Mouse (Mus musculus) neural tube, embryonic 14.5 days (tissue): ENCODE measurements around the gene Fbxw7. TPM values are rescaled to one million over a fixed set of nuclear protein-coding genes. Genes with fewer than 3 reads are reported as not detected.

Experiments used
- ATAC-seq: fragments of 200-750 bp; cut with Nextera tagmentation; 2 replicates; pipeline ENCODE4 v1.8.0; 2017; ENCODE audit warnings: low read depth, mild to moderate bottlenecking, moderate TSS enrichment, moderate library complexity
- H3K27ac ChIP-seq: fragments of 300-500 bp; sonication (generic); 2 replicates; pipeline ENCODE4 v1.5.1; 2014; ENCODE audit warnings: low read depth, mild to moderate bottlenecking, control low read depth, low read length, moderate library complexity, mixed read lengths
- H3K27me3 ChIP-seq: fragments of 300-500 bp; sonication (generic); 2 replicates; pipeline ENCODE4 v1.6.1; 2014; ENCODE audit warnings: low read length; ENCODE audit not compliant: control insufficient read depth, insufficient read depth
- H3K36me3 ChIP-seq: fragments of 300-500 bp; sonication (generic); 2 replicates; pipeline ENCODE4 v1.6.1; 2014; ENCODE audit warnings: low read length, mixed read lengths; ENCODE audit not compliant: control insufficient read depth, insufficient read depth
- H3K4me1 ChIP-seq: fragments of 300-500 bp; sonication (generic); 2 replicates; pipeline ENCODE4 v1.6.1; 2014; ENCODE audit warnings: low read length; ENCODE audit not compliant: control insufficient read depth, insufficient read depth
- H3K4me2 ChIP-seq: fragments of 300-500 bp; sonication (generic); 2 replicates; pipeline ENCODE4 v1.6.1; 2014; ENCODE audit warnings: mild to moderate bottlenecking, low read depth, low read length, control low read depth
- H3K4me3 ChIP-seq: fragments of 300-500 bp; sonication (generic); 2 replicates; pipeline ENCODE4 v1.5.1; 2014; ENCODE audit warnings: low read depth, low read length, control low read depth, mixed read lengths
- H3K9ac ChIP-seq: fragments of 300-500 bp; sonication (generic); replicated peaks from 2 replicates; pipeline ENCODE4 v1.6.1; 2014; ENCODE audit warnings: low read depth, mild to moderate bottlenecking, control low read depth, low read length, mixed read lengths
- H3K9me3 ChIP-seq: fragments of 300-500 bp; sonication (generic); 2 replicates; pipeline ENCODE4 v1.6.1; 2016; ENCODE audit warnings: low read length; ENCODE audit not compliant: control insufficient read depth
- WGBS: fragments of 180-500 bp; shearing (Covaris S2); extraction: QIAGEN DNeasy Blood & Tissue Kit; methylation state at CpG from one replicate; pipeline ENCODE4 v1.1.7; 2014; 5-methylcytosine and 5-hydroxymethylcytosine counted together
- polyA plus RNA-seq: library from polyadenylated mRNA; unstranded; fragments of >200 nt; fragmentation: Nextera tagmentation; extraction: Ambion mirVana; gene quantifications from 2 replicates; pipeline ENCODE4 v1.2.1, GENCODE M21; 2014

The Fbxw7 gene
- polyA plus RNA-seq, 1 experiment from 2014 or later: 62.8 TPM

DNA sequence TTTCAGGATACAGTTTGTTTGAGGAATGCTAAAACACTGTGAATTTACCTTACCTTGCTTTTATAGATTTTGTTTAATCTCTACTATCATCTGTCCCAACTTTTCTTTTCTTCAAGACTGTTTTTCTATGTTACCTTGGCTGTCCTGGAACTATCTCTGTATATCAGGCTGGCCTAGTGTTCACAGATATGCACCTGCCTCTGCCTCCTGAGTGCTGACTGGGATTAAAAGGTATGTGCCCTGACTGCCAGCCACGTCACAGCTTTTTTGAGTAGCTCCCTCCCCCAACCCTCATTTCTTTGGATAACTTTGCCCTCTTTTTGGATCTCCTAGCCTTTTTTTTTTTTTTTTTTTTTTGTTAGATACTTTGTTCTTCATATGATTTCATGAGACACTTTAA, 1.9 kb downstream of the Fbxw7 start:
- Histone ChIP-seq H3K27ac (no peak overlapping the region), H3K36me3 (no peaks in the 10 kb centered on the region), H3K9ac (no peak overlapping the region), H3K4me1 (peaks cover 19% of the 10 kb centered on the region), H3K4me2 (no peak overlapping the region), H3K9me3 (no peaks in the 10 kb centered on the region), H3K4me3 (no peak overlapping the region), H3K27me3 (no peaks in the 10 kb centered on the region)
- ATAC-seq: no peak
- 82% methylated on average over 1 of the region's 1 CpGs for WGBS

DNA sequence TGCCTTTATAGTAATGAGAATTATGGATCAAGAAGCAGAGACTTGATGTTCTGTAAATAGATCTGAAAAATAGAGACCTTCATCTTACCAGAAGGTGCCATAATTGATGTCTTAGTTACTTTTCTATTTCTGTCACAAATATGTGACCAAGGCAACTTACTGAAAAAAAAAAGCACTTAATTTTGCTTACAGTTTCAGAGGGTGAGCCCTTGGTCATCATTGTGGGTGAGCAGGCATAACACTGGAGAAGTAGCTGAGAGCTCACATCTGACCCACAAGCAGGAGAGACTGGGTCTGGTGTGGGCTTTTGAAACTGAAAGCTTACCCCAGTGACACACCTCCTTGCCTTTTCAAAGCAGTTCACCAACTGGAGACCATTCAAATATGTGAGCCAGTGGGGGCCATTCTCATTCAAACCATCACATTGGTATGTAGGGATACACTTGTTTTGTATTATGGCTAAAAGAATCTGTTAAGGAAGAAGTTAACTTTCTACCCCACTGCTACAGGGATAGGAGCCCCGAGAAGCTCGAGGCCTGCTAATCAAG, 5.7 kb downstream of the Fbxw7 start:
- H3K9ac ChIP-seq: no peak overlapping the region
- 55% methylated on average over 2 of the region's 2 CpGs for WGBS

DNA sequence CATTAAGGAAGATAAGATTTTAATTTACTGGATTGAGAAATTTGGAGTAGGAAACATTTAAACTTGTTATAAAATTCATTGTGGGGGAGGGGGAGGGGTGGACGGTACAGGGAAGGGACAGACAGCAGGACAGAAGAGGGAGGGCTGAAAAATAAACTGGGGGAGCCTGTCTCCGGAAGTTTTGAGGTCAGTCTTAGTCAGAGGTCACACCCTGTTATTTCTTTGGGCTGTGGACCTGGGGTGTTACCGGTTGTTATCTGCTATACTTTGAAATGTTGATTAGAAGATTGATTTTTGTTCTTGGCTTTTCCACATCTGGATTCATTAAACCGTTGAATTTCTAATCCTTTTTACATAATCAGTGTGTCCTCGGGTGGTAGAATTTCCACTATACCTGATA, 10.9 kb downstream of the Fbxw7 start:
- 73% methylated on average over 5 of the region's 5 CpGs for WGBS
- no peak overlapping the region for H3K4me3 ChIP-seq

More for the DNA sequence above, 5.7 kb downstream of the Fbxw7 start:
- H3K4me2 ChIP-seq: no peak overlapping the region
- H3K9me3 ChIP-seq: no peaks in the 10 kb centered on the region
- no peak overlapping the region for H3K4me3 ChIP-seq
- no peaks in the 10 kb centered on the region for H3K27me3 ChIP-seq
- no peaks in the 10 kb centered on the region for H3K36me3 ChIP-seq
- no peak for ATAC-seq
- peaks cover 7% of the 10 kb centered on the region for H3K4me1 ChIP-seq
- H3K27ac ChIP-seq: no peak overlapping the region

DNA sequence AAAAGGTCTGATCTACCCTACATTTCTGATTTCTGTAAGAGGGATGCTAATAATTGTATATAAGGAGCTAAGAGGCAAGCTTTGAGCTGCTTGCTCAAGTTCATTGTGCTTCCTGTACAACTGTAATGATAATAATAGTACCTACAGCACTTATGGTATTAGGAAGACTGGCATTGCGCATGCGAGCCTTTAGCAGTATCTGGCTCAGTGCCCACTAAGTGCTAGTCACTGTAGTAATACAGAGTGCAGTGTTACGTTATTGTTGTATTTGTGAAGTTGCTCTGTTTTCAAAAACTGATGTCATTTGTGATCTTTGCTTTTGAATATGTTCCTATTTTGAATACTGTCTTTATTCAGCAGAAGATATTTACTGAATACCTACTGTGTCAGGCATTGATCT, 11.3 kb downstream of the Fbxw7 start:
- ATAC-seq: no peak
- Histone ChIP-seq H3K4me3 (no peak overlapping the region), H3K4me2 (no peak overlapping the region), H3K27me3 (no peaks in the 10 kb centered on the region), H3K9me3 (no peaks in the 10 kb centered on the region), H3K4me1 (no peaks in the 10 kb centered on the region), H3K36me3 (no peaks in the 10 kb centered on the region), H3K9ac (no peak overlapping the region), H3K27ac (no peak overlapping the region)
- WGBS: 77% methylated on average over 3 of the region's 3 CpGs

More for the DNA sequence above, 10.9 kb downstream of the Fbxw7 start:
- Histone ChIP-seq H3K9me3 (no peaks in the 10 kb centered on the region), H3K36me3 (no peaks in the 10 kb centered on the region), H3K9ac (no peak overlapping the region), H3K27me3 (no peaks in the 10 kb centered on the region), H3K4me2 (no peak overlapping the region), H3K4me1 (no peaks in the 10 kb centered on the region), H3K27ac (no peak overlapping the region)
- ATAC-seq: no peak

DNA sequence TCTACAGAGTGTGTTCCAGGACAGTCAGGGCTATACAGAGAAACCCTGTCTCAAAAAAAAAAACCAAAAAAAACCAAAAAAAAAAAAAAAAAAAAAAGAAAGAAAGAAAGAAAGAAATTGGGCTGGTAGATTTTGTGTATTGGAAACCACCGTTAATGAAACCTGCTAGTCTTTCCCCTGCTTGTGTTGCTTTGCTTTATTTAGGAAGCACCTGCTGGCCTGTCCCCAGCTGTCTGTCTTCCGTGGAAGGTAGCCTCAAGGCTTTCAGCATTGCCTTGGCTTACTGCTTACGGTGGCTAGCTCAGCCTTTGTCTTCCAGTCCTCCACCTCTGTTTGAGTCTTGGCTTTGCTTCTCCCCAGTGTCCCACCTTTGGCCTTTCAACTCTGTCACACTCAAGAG, 11.9 kb downstream of the Fbxw7 start:
- no peak overlapping the region for H3K4me3 ChIP-seq
- WGBS: 57% methylated on average over 3 of the region's 3 CpGs
- H3K9ac ChIP-seq: no peak overlapping the region
- H3K4me2 ChIP-seq: no peak overlapping the region
- no peaks in the 10 kb centered on the region for H3K27me3 ChIP-seq
- H3K27ac ChIP-seq: no peak overlapping the region
- no peaks in the 10 kb centered on the region for H3K36me3 ChIP-seq
- H3K4me1 ChIP-seq: no peaks in the 10 kb centered on the region
- H3K9me3 ChIP-seq: no peaks in the 10 kb centered on the region
- ATAC-seq: no peak

DNA sequence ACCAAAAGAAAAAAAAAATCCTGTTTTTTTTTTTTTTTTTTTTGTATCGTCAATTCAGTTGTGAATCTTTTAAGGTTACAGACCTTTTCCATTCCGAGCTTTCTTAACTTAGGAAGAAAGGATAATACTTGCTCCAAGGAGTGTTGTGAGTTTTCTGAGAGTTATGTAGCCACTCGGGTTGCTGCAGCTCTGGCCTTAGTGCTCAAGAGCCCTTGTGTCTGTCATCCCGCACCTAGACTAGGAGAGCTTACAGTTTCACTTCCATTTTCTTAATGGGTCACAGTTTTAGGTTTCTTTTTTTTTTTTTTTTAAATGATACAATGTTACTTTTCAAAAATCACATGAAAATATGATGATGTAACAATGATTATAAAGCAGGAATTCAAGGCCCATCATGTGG, 12.5 kb downstream of the Fbxw7 start:
- no peak for ATAC-seq
- Histone ChIP-seq H3K9ac (no peak overlapping the region), H3K4me1 (no peaks in the 10 kb centered on the region), H3K27me3 (no peaks in the 10 kb centered on the region), H3K36me3 (no peaks in the 10 kb centered on the region), H3K27ac (no peak overlapping the region), H3K4me2 (no peak overlapping the region), H3K4me3 (no peak overlapping the region), H3K9me3 (no peaks in the 10 kb centered on the region)
- WGBS: 92% methylated on average over 4 of the region's 4 CpGs

DNA sequence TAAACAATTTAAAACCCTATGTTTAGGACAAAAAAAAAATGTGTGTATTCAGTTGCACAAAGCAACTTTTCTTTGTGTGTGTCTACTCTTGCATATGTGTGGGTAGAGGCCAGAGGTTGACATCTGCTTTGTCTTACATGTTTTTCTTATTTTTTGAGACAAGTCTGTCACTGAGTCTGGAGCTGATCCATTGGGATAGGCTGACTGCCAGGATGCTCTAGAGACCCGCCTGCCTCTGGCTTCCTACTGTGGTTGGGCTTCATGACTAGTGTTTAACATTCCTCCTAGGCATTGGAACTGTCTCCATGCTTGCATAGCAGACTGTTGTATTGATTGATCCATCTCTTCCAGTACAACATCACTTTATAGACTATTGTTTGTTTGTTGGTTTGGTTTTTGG, 14.3 kb downstream of the Fbxw7 start:
- H3K4me3 ChIP-seq: no peak overlapping the region
- H3K36me3 ChIP-seq: no peaks in the 10 kb centered on the region
- no peaks in the 10 kb centered on the region for H3K27me3 ChIP-seq
- H3K9ac ChIP-seq: no peak overlapping the region
- H3K27ac ChIP-seq: no peak overlapping the region
- 91% methylated on average over 1 of the region's 1 CpGs for WGBS
- H3K9me3 ChIP-seq: no peaks in the 10 kb centered on the region
- no peaks in the 10 kb centered on the region for H3K4me1 ChIP-seq
- ATAC-seq: no peak
- no peak overlapping the region for H3K4me2 ChIP-seq

DNA sequence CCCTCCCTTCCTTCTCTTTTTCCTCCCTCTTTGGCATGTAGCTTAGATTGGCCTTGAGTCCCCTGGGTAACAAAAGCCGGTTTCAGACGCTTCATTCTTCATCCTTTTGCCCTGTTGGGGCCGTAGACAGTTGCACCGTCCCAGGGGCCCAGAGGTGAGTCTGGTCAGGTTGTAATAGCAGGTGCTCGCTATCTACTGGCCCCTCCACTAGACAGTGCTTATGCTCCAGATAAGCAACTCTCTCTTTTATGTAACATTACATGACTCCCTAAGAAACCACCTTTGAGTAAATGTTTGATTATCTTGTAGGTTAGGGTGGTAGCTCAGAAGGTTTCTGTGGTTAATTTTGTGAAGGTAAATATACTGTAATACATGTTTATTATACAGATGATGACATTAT, 21.0 kb downstream of the Fbxw7 start:
- Histone ChIP-seq H3K9ac (no peak overlapping the region), H3K4me1 (no peaks in the 10 kb centered on the region), H3K27ac (no peak overlapping the region), H3K9me3 (no peaks in the 10 kb centered on the region), H3K36me3 (no peaks in the 10 kb centered on the region), H3K27me3 (no peaks in the 10 kb centered on the region), H3K4me3 (no peak overlapping the region), H3K4me2 (no peak overlapping the region)
- ATAC-seq: no peak
- WGBS: 80% methylated on average over 5 of the region's 5 CpGs

DNA sequence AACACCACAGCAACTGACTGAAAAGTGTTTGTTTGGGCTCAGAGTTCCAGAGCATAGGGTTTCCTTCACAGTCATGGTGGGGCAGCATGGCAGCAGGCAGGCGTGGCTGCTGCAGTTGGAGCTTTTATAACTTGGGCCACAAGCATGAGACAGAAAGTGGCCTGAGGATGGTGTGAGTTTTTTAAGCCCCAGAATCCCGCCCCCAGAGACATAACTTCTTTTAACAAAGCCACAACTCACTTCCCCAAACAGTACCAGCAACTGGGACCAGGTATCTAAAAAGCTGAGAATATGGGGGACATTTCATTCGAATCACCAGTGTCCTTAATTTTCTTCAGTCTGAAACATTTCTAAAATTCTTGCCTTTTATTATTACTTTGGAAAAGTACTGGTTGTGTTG, 22.9 kb downstream of the Fbxw7 start:
- no peak overlapping the region for H3K4me3 ChIP-seq
- no peak overlapping the region for H3K27ac ChIP-seq
- H3K9ac ChIP-seq: no peak overlapping the region
- no peaks in the 10 kb centered on the region for H3K9me3 ChIP-seq
- no peaks in the 10 kb centered on the region for H3K27me3 ChIP-seq
- ATAC-seq: no peak
- 86% methylated on average over 3 of the region's 3 CpGs for WGBS
- H3K36me3 ChIP-seq: no peaks in the 10 kb centered on the region
- no peak overlapping the region for H3K4me2 ChIP-seq
- no peaks in the 10 kb centered on the region for H3K4me1 ChIP-seq

DNA sequence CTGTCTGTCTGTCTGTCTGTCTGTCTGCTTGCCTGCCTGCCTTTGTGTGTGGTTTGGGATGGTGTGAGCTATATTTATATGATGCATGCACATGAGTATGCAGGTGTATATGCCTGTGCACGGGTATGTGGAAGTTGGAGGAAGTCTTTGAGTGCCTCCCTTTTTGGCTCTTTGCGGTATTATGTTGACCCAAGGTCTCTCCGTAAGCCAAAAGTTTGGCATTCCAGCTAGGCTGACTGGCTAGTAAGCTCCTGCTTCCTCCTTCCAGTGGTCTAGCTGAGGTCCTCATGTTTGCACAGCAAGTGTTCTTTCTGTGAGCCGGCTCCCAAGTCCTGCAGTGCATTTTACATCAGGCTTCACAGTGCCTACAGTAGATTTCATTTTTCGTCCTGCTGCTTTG, 24.4 kb downstream of the Fbxw7 start:
- Histone ChIP-seq H3K27ac (no peak overlapping the region), H3K9me3 (no peaks in the 10 kb centered on the region), H3K36me3 (no peaks in the 10 kb centered on the region), H3K9ac (no peak overlapping the region), H3K4me1 (no peaks in the 10 kb centered on the region), H3K27me3 (no peaks in the 10 kb centered on the region), H3K4me3 (no peak overlapping the region), H3K4me2 (no peak overlapping the region)
- WGBS: 85% methylated on average over 5 of the region's 5 CpGs
- ATAC-seq: no peak
